Mouse (Mus musculus) adrenal gland, postnatal 4 days (tissue): Measurements from ENCODE around the gene G6pc3. TPM values are rescaled to one million over a fixed set of nuclear protein-coding genes. Genes with fewer than 3 reads are reported as not detected.
A peak's percentile ranks its signal among the peaks of the same experiment; 100 is the strongest.
"Not testable (repeated sequence)": the region's sequence is repeated elsewhere in the genome, so short reads cannot be mapped to it uniquely, and the experiment has no call there.

ENCODE experiments used
- DNase-seq, 2 experiments: peaks; one replicate each; pipeline ENCODE4 v3.0.0; 2021 to 2022; ENCODE audit warnings: low spot score in 2 of 2, mixed read lengths in 2 of 2
- long read RNA-seq, 2 experiments: library from polyadenylated mRNA; stranded (forward); transcript quantifications; one replicate each; pipeline ENCODE4 v2.0.0; 2021
- total RNA-seq, 2 experiments: library from RNA; stranded (reverse); gene quantifications; 2 replicates each; pipeline ENCODE4 v1.2.3; 2021

The G6pc3 gene
- total RNA-seq, result 10 to 100 TPM; 86.3 to 93.3 TPM
- long read RNA-seq, experiment 1, transcript G6pc3-202 (6 exons, 1,573 nt), result major isoform, 38 of 45 reads
- long read RNA-seq, experiment 1, partial matches to known transcripts, result 2 of 45 reads
- long read RNA-seq, experiment 1, other reads (novel, unspliced or antisense), result 1 of 45 reads
- long read RNA-seq, experiment 2, transcript G6pc3-202 (6 exons, 1,573 nt), result major isoform, 42 of 54 reads
- long read RNA-seq, experiment 2, partial matches to known transcripts, result 9 of 54 reads
- long read RNA-seq, experiment 2, other reads (novel, unspliced or antisense), result 2 of 54 reads

DNA sequence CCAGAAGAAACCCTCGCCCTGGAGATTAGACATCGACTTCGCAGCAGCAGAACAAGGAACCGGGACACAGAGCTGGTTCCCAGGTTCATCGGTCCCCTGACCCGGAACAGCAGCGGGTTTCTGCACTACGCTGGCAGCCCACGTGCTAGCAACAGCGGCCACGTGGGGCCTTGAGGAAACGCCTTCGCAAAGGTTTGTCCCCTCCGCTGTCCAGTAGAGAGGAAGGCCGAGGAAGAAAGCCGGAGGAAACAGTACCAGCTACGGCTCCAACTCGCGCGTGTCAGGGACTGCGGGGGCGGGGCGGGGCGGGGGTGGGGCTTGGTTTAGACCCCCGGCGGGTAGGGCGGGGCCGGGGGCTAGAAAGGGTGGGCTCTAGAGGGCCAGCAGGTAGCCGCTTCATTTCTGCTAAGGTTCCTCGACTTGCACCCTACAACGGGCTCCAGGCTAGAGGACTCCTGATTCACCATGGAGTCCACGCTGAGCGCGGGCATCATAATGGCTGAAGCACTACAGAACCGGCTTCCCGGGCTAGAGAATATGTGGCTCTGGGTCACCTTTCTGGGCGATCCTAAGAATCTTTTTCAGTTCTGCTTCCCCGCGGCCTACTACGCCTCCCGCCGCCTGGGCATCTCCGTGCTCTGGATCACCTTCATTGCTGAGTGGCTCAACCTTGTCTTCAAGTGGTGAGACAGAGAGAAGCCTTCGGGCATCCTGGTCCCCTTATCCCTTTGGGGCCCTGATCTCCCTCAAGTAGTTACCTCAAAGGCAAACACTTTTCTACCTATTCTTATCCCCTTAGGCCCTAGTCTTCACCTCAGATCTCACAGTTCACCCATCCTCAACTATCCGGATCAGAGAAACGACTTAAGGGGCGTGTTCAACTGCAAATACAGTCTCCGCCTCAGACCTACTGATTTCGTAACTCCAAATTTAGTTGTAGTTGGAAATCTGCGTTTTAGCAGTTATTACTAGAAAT, at the start of gene G6pc3:
G6pc3 (plus strand) TSS at position 160 of the 976 bp plus-strand sequence.
- DNase-seq, result peak; percentile 59 to 86

DNA sequence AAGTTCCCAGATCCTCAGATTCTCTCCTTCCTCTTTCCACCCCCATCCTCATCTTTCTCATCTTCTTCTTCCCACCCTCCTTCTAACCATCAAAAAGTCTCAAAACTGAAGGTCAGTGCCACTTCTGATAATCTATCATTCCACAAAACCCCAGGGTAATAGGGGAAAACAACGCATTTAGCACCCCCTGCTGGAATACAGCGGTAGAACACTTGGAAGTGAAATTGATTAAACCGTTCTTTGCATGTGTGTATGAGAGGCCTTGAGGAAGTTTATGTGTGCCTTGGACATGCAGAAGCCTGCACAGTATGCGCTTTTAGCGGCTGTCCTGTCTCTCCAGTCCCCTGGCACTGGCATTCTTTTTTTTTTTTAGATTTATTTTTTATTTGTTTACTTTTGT, 48.9 kb upstream of the G6pc3 start:
- DNase-seq, result no peak

DNA sequence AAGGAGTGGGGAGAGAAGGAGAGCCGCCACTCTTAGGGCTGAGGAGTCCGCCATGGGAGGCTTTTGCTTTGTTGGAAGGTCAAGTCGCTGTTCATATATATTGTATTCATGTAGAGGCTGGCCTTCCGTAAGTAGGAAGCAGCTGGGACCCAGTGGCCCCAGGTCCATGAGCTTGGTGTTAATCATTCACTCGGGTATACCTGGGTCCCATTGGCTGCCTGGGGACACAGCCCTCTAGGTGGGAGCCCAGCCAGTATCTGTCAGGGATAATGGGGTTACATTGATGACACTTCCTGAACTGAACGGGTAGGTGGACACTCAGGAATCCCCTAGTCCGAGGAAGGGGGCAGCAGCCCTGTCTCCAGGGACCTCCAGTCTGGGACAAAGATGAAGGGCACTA, 47.1 kb upstream of the G6pc3 start:
- DNase-seq, result no peak

DNA sequence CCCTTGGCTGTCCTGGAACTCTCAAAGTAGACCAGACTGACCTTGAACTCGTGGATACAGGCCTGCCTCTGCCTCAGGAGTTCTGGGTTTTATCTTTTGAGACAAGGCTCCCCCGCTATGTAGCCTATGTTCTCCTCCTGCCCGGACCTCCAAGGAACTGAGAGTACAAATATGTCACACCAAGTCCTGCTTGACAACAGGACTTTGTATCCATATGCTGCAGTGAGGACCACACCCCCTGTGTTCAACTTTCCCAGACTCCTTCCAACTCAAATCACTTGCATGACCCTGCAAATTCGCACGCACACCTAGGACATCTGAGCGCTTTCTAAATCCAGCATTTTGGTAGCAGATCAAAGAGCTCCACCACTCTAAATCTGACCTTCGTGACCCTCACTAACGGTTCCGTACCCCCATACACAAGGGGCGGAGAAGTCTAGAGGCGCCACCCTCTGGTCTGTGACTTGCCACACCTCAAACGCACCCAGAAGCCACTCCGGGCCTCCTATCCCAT, 44.4 kb upstream of the G6pc3 start:
- no peak for DNase-seq

DNA sequence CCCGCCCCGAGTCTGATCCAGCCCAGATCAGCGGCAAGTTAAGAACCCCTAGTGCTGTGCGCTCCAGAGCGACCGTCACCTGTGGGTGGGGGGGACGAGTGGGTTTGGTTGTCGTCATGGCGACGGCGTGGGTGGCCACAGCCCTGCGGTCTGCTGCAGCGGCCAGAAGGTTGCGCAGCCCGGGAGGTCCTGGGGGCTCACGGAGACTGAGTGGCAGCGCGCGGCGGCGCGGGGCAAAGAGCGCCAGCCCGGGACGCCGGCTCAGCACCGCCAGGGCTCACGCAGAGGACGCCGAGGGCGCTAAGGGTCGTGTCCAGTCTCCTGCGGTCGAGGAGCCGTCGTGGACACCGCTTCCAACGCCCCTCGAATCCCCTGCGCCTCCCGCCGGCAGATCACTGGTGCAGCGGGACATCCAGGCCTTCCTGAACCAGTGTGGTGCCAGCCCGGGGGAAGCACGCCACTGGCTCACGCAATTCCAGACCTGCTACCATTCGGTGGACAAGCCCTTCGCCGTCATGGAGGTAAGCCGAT, 43.9 kb upstream of the G6pc3 start, which contains the start of gene Nags:
Nags (plus strand) TSS at position 43 of the 531 bp plus-strand sequence.
- DNase-seq, result no peak

DNA sequence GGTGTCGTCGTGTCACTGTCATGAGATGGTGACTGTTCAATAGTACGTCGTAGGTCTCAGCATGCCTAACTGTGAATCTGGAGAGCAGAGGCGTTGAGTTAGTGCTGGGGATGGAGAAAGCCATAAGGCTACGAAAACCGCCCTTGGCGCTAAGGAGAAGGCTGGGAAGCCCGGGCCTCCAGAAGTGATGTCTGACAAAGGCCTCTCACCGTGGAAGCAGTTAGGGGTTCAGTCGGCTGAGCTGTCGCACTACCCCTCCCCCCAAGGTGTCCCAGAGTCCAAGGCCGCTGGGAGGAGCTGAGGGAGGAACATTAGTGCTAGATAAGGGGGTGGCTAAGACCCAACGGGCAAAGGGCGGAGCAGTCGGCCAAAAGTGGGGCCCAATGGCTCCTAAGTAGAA, 43.4 kb upstream of the G6pc3 start:
- DNase-seq, result no peak

DNA sequence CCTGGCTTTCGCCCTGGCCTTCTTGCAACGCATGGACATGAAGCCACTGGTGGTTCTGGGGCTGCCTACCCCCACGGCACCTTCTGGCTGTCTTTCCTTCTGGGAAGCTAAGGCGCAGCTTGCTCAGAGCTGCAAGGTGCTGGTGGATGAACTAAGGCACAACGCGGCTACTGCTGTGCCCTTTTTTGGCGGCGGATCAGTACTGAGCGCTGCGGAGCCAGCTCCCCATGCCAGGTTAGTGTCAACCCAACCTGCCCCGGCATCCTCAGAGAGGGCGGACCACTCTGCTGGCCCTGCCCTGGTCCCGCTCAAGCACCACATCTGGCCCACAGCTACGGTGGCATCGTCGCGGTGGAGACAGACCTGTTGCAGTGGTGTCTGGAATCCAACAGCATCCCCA, 42.9 kb upstream of the G6pc3 start:
- no peak for DNase-seq

DNA sequence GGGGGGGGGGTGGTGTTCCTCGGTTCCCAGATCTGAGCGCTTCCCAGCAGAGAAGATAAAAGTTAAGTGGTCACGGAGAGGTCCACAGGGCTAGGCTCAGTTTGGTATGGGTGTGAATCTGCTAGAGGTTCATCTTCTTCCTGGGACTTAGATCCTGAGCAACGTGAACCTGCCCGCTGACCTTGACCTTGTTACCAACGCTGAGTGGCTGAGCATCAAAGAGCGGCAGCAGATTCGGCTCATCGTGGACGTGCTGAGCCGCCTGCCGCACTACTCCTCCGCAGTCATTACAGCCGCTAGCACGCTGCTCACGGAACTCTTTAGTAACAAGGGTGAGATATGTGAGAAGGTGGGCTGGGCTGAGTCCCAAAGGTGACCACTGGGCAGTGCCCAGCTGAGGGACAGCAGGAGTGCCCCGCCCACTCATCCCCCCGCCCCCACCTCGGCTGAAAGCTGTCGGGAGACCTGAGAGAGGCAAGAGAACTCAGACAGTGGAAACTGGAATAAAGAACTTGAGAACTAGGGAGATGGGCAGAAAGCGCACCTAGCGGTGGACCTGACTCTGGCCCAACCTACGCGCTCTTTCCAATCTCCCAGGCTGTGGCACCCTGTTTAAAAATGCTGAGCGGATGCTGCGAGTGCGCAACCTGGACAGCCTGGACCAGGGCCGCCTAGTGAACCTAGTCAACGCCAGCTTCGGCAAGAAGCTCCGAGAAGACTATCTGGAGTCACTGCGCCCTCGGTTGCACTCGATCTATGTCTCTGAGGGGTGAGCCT, 42.0 kb upstream of the G6pc3 start:
- no peak for DNase-seq

DNA sequence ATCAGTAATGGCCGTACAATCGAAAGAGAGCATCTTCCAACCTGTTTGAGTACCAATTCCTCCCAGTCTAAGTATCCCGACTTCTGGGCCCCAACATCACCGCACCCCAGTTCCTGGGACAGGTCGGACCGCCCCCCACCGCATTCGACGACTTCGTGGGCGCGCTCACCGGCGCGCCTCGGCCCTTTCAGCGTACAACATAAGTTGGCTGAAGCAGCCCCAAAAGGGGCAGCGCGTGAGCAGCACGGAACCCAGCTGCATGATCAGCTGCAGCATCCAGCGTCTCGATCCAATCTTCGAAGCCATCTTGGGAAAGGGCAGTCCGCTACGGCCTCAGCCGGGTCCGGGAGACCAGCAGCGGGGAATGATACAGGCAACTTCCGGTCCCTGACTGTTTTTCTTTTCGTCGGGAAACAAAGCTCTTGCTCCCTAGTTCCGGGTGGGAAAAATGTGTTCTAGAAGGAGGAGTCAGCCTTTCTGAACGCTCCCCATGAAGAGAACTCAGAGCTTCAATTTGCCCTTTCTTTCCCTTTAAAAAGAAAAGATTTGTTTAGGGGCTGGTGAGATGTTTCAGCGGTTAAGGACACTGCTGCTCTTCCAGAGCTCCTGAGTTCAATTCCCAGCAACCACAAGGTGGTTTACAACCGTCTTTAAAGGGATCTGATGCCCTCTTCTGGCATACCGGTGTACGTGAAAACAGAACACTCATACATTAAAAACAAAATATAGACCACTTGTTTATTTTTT, 33.2 kb upstream of the G6pc3 start, which contains the start of gene Tmem101:
Tmem101 (minus strand) TSS at position 366 of the 747 bp plus-strand sequence.
- peak; percentile 68 to 79 for DNase-seq

DNA sequence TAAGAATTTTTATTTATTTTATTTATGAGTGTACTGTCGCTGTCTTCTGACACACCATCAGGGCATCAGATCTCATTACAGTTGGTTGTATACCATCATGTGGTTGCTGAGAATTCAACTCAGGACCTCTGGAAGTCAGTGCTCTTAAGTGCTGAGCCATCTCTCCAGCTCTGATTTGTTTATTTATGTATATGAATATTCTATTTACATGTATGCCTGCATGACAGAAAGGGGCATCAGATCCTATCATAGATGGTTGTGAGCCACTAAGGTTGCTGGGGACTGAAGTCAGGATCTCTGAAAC, 32.7 kb upstream of the G6pc3 start:
- no peak for DNase-seq

DNA sequence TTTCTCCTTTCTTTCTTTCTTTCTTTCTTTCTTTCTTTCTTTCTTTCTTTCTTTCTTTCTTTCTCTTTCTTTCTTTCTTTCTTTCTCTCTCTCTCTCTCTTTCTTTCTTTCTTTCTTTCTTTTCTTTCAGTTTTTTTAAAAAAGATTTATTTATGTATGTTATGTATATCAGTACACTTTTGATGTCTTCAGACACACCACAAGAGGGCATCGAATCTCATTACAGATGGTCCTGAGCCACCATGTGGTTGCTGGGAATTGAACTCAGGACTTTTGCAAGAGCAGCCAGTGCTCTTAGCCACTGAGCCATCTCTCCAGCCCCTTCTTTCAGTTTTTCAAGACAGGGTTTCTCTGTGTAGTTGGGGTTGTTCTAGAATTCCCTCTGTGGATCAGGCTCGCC, 31.4 kb upstream of the G6pc3 start:
- DNase-seq, result not testable (repeated sequence)

DNA sequence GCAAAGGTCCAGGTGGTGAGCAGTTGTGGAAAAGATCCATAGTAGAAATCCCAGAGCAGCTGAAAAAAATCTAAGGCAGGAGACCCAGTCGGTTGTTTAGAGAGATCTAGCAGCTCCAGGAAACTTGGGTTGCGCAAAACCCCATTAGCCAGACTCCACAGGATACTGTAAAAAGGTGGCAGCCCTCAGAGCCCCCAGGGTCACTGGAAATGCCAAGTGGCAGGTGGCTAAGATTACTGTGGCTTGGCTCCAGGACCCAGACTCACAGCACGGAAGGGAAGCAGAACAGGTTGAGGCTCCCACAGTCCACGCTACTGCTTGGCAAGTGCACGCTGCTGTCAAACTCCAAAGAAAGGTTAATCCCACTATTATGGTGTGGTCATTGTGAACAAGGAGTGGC, 29.6 kb upstream of the G6pc3 start:
- no peak for DNase-seq

DNA sequence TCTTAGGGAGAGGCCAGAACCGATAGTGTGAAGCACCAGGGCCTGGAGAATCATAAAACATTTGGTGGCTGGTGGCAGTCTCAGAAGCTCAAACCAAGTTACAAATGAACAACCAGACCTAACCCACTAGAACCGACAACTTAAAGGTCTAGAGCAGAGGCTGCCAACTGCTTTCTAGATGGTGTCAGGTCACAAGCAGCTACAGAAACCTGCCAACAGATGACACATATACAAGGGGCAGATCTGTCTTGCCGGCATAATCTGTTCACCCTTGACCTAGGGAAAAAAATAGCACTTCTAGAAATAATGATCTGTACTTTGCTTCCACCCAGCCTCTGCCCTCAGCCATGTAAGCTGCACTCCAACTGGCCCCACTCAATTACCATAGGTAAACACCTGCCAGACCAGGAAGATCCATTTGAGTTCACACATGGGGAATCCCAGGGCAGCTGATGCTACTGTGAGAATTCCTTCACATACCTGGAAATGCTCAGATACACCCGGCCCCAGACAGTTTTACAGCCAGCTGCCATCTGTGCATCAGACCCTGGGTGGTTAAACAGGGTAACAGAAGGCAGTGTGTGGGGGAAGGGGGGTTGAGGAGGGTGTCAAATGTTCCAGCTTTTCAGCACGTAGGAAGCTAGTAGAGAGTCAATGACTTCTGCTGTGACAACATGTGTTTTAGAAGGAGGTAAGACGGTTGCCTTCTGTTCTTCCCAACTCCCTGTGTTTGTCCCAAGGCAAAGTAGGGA, 23.3 kb upstream of the G6pc3 start:
- DNase-seq, result no peak

DNA sequence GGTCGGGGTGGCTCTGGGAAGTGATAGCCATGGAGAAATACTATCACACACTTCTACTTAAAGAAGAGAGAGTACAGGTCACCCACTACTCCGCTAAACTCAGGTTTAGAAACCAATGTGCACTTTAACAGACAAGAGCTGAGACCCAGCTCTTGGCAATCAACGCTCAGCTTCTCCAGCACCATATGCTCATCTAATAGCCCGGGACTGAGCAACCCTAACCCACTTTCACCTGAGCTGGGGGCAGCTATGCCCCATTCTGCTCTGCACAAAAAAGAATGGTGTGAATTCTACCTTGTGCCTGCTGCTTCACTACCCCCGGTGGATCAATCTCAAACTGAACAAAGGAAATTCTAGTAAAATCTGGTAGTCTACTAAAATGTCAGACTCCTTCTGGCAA, 21.9 kb upstream of the G6pc3 start:
- no peak for DNase-seq

DNA sequence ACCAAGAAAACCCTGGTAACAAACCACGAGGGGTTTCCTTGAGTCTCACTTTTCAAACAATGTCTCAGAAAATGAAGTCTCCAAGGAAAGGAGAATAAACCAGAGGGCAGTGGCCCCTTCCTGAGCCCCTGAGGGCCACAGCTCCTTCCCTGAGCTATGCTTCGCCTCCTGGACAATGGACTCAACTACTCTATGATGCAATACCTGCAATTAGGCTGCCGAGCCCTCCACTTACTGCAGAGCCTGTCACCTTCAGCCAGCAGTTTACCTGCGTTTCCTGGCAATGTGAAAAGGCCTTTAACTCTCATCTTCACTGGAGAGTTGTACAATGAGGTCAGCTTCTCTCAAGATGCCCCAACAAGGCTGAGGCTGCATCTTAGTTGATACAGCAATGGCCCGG, 20.7 kb upstream of the G6pc3 start:
- no peak for DNase-seq

DNA sequence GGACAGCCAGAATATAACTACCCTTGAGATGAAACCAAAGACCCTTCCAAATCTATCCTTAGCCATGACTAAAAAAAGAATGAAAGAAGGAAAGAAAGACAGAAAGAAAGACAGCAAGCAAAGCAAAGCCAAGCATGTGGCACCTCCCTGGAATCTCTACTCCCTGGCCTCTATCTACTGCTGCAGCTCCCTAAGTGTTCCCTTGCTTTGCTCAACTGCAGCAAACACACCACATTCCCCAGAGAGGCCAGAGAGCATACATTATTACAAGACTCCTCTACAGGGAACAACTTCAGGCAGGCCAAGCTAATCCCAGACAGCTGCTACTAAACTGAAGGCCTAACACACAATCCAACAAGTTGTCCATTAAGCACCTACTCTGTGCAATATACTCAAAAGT, 9.6 kb upstream of the G6pc3 start:
- DNase-seq, result no peak

DNA sequence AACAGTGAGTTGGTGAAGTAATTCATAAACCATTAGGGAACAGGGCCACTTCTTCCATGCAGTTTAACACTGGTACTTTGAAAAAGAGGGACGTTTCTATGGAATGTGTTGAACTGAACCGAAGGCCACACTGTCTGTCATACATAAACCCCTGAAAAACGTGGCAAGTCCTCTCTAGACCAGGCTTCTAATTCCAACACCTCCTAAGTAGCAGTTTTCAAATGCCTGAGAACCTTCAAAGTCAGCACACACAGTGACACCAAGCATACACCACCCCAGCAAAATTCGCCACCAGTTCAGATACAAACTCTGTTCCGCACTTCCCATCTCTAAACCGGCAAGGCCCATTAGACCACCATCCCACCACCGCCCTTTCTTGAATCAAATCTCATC, 5.2 kb upstream of the G6pc3 start:
- DNase-seq, result no peak

DNA sequence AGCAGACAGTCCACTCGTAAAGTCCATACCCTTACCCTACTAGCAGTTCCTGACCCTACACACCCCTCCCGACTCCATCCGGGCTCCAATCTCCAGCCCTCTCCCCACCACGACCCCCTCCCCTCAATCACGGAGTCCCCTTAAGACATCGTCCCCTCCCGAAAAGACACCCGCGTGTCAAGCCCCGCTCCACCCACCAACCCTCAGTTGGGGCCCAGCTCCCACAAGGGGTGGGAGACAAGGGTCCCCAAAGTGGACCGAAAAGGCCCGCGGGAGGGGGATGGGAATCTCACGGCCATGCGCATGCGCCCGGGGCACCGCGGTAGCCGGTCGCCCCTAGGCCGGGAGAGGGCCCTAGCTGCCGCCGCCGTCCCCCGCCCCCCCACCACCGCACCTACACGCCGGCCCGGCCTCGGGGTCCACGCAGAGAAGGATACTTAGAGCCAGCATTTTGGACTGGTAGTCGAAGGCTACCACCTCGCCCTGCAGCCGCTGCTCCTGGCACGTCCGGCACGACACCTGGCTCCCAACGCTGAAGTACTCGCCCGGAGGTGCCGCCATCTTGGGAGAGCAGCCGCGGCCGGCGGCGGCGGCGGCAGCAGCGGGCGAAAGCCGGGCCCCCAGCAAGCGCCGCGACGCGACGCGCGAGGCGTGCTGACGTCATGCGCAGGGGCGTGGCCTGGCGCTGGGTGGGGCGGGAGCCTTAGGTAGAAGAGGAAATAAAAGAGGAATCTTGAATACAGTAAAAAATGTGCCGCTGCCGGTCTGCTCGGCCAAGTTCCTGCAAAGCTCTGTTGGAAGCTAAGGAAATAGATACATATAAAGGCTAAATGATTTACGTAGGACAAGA, 4.5 kb upstream of the G6pc3 start, which contains the start of gene Lsm12:
Lsm12 (minus strand) TSS at position 651 of the 850 bp plus-strand sequence.
- peak; percentile 89 to 92 for DNase-seq

DNA sequence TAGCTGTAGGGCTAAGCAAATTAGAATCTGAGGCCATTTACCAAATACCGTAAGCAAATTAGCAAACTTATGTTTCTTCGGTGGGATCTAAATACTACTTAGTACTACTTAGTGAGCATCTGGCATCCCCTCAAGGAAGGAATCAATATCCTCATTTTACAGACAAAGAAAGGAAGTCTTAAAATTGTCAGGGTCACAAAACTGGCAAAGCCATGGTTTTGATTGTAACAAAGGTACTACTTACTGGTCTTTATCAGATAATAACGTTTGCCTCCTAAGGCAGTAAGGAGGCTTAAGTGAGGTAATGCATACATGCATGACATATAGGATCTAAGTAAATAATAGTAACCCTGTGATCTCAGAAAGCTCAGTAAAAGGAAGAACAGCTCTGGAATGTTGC, 3.7 kb upstream of the G6pc3 start:
- no peak for DNase-seq
